Mouse (Mus musculus) subcutaneous adipose tissue, adult 2 months (tissue): ENCODE data around the gene 4930562C15Rik. TPM values are rescaled to one million over a fixed set of nuclear protein-coding genes. Genes with fewer than 3 reads are reported as not detected.

Experiments used
- polyA plus RNA-seq: library from polyadenylated mRNA; depleted of rRNA; stranded (reverse); fragments of >200 nt; gene quantifications from 2 replicates; pipeline ENCODE4 v1.2.3, GENCODE M21; 2012; ENCODE audit warnings: low replicate concordance; rRNA removed

The 4930562C15Rik gene
- not detected in 2 replicates for polyA plus RNA-seq

GRCm38 (mm10) chr16:4835191-4835590 is at the start of gene 4930562C15Rik:
Gene 4930562C15Rik (plus strand): TSS chr16:4835416.

GRCm38 (mm10) chr16:4789810-4790559 is 45.2 kb upstream of the 4930562C15Rik start, which contains the start of gene Cdip1:
Gene Cdip1 (minus strand): TSS chr16:4790292.

DNA sequence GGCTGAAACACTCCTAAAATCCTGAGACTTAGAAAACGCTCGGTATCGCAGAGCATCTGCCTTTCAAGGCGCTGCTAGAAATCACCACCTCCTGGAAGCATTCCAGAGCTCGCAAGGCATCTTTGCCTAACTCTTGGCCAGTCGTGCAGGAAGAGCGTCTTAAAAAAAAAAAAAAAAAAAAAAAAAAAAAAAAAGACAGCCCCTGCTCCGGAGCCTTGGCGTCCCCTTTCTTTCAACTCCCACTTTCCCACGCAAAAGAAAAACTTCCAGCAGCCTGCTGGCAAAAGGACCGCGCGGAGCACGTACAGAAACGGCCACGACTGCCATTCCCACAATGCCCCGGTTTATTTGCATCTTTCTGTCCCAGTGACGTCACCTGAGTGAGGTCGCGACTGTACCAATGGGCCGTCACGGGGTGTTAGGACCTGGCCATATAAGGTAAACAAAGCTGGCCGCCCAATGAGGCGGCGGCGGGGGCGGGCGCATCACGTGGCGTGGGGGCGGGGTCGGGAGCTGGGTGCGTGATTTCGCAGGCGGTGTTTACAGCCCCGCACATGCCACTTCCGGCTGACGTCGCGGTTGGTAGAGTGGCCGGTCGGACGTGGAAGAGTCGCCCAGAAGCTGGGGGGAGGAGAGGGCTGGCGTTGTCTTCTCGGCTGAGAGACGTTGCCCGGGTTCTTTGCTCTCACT is 45.1 kb downstream of the 4930562C15Rik start, which contains the start of gene Ubald1:
Gene Ubald1, minus strand, starts transcription at position 180 of the 690 bp plus-strand sequence.

DNA sequence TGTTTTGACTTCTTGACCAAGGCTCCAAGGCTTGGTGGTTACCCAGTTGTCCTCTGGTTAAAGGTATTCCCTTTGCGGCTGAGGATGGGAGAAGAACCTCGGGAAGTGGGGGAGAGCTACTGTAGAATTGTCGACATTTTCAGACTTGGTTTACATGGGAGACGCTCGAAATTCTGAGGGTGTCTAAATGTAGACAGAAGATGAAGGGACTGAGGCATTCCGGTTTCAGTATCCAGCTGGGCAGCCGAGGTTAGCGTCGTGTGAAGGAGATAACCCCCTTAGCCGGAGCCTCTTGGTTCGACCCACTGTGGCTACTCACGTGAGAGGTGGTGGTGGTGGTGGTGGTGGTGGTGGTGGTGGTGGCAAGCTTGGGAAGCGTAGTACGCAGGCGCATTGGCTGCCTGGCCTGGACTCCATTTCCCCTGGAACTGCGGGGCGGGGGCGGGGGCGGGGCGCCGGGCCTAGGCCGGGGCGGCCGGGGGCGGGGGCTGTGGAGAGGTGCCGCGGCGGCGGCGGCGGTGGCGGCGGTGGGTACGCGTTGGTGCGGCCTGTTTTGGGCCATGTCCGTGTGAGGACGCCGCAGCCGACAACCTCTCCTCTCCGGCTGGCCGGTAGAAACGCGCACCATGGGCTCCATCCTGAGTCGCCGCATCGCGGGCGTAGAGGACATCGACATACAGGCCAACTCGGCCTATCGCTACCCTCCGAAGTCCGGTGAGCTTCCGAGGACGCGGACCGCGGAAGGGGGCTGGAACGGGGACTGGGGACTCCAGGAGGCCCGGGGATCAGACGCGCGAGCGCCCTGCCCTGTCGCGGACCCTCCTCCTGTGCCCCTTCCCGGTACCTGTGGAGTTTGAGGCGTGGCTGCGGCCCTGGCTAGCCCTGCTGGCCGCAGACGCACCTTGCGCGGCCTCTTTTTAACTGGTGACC is 50.8 kb downstream of the 4930562C15Rik start, which contains the start of gene Mgrn1:
Gene Mgrn1, plus strand, starts transcription at position 490 of the 930 bp plus-strand sequence.

Other genes starting within 250 kb of the 4930562C15Rik start
- gene Glis2, start 240.7 kb upstream of the 4930562C15Rik start, polyA plus RNA-seq = 22.3 and 54.0 TPM in 2 replicates
- gene Pam16, start 210.4 kb upstream of the 4930562C15Rik start, polyA plus RNA-seq = 13.9 and 23.4 TPM in 2 replicates
- gene Vasn, start 195.5 kb upstream of the 4930562C15Rik start, polyA plus RNA-seq = 41.7 and 46.7 TPM in 2 replicates
- gene Dnaja3, start 195.4 kb upstream of the 4930562C15Rik start, polyA plus RNA-seq = 39.1 and 49.0 TPM in 2 replicates
- gene Coro7, start 155.6 kb upstream of the 4930562C15Rik start, polyA plus RNA-seq = 54.8 and 56.0 TPM in 2 replicates
- 11.5 and 16.7 TPM in 2 replicates for gene Nmral1, start 116.1 kb upstream of the 4930562C15Rik start, polyA plus RNA-seq
- 44.2 and 52.6 TPM in 2 replicates for gene Hmox2, start 109.1 kb upstream of the 4930562C15Rik start, polyA plus RNA-seq
- 88.3 and 114 TPM in 2 replicates for gene Cdip1, start 45.1 kb upstream of the 4930562C15Rik start, polyA plus RNA-seq
- gene Ubald1, start 44.9 kb downstream of the 4930562C15Rik start, polyA plus RNA-seq = 50.1 and 59.8 TPM in 2 replicates
- 152 and 171 TPM in 2 replicates for gene Mgrn1, start 50.8 kb downstream of the 4930562C15Rik start, polyA plus RNA-seq
- gene Nudt16l1, start 103.3 kb downstream of the 4930562C15Rik start, polyA plus RNA-seq = 111 and 113 TPM in 2 replicates
- 41.0 and 73.9 TPM in 2 replicates for gene Anks3, start 128.8 kb downstream of the 4930562C15Rik start, polyA plus RNA-seq
- not detected in 2 replicates for gene Sept12, start 162.4 kb downstream of the 4930562C15Rik start, polyA plus RNA-seq
- gene Smim22, start 171.9 kb downstream of the 4930562C15Rik start, polyA plus RNA-seq = 20.9 TPM in 1 of 2 replicates, not detected in the other
- gene Rogdi, start 178.1 kb downstream of the 4930562C15Rik start, polyA plus RNA-seq = 94.1 and 95.1 TPM in 2 replicates
- 71.6 and 83.7 TPM in 2 replicates for gene Glyr1, start 214.4 kb downstream of the 4930562C15Rik start, polyA plus RNA-seq
- gene Ubn1, start 214.6 kb downstream of the 4930562C15Rik start, polyA plus RNA-seq = 34.5 and 48.9 TPM in 2 replicates